Mouse (Mus musculus) large intestine, adult 2 months (tissue): ENCODE results near the gene Nupr1. TPM values are rescaled to one million over a fixed set of nuclear protein-coding genes. Genes with fewer than 3 reads are reported as not detected.

Experiments
- DNase-seq: peaks from one replicate; pipeline ENCODE4 v3.0.0-alpha.2; 2012; ENCODE audit warnings: low read depth, low spot score
- WGBS: fragments of 180-500 bp; shearing (Covaris S2); methylation state at CpG from one replicate; pipeline ENCODE4 v1.1.7; 2018; 5-methylcytosine and 5-hydroxymethylcytosine counted together
- polyA plus RNA-seq: library from polyadenylated mRNA; depleted of rRNA; stranded (reverse); fragments of >200 nt; gene quantifications from 2 replicates; pipeline ENCODE4 v1.2.3, GENCODE M21; 2012; rRNA removed

Nupr1 gene
- polyA plus RNA-seq, result 37.6 and 54.5 TPM in 2 replicates

DNA sequence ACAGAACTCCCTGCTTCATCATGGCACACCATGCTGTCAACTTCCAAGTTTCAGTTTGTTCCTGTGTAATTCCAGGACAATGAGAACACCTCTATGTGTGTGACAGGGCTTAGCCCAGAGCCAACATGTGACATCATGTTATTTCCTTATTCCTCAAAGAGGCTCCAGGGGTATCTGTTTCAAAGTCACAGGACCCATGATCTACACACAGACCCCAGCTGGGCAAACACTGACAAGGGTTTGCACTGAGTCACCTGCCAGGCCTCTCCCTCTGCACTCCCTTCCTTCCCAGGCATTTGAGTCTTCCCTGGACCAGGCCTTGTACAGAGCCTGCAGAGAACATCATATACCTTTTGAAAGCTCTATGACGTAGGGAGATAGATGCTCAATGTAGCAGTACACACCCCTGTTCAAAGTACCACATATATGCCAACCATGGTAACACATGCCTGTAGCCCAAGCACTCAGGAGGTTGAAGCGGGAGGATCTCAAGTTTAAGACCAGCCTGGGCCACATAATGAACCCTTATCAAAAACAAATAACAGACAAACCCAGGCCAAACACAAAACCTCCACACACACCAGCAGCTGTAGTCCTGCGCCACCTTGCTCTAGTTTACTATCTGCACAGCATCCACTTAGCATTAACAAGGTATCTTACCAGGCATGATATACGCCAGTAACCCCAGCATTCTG lies at the start of gene Nupr1:
Nupr1 (minus strand) TSS at position 38 of the 695 bp plus-strand sequence.
- no peak for DNase-seq
- WGBS, result 46% methylated on average over 4 of the region's 4 CpGs

DNA sequence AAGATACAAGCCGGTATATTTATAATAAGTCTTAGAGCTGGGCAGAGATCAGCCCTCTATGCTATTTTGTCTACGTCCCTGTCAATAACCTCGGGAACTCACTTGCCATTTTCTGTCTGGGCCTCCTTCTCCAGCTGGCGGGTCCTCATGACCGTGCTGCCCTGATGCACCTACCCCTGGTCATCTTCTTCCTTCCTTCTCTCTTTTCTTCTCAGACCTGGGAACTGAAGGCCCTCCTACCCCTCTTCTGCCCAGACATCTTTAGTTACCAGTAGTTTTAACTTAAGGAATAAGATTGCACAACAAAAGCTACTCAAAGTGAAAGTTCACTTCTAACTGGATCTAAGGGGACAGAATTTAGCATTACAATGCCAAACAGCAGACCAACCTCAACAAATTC lies 49.0 kb upstream of the Nupr1 start:
- 61% methylated on average over 5 of the region's 5 CpGs for WGBS
- no peak for DNase-seq

DNA sequence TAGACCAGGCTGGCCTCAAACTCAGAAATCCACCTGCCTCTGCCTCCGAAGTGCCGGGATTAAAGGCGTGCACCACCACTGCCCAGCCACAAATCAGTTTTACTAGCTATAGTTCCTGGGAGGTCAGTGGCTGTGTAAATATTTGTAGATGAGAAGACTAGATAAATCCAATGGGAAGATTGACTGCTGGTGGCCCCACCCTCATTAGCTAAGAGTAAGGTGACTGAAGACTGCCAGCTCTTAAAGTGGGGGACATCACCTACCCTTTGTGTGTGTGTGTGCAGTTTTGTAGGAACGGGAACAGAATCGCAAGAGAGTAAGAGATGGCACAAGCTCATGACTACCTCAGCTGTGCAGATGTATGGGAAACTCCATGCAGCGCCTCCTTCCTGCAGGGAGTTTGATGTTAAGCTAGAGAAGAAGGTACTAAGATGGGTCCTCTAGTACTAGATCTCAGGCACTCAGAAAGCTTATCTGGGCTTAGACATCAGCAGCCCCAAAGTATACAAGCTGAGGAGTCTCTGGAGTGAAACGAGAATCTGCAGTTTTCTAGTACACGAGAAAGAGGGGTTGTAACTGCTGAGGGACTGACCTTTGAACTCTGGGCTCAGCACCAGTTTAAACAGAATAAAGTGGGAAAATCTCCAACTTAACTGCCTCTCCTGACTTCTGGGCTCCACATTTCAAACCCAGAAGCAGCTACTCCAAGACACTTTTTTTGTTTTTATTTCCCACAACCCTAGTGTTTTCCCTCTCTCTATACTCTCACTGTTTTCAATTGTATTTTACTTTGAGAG lies 48.1 kb upstream of the Nupr1 start:
- WGBS, result 21% methylated on average over 8 of the region's 8 CpGs
- no peak for DNase-seq

DNA sequence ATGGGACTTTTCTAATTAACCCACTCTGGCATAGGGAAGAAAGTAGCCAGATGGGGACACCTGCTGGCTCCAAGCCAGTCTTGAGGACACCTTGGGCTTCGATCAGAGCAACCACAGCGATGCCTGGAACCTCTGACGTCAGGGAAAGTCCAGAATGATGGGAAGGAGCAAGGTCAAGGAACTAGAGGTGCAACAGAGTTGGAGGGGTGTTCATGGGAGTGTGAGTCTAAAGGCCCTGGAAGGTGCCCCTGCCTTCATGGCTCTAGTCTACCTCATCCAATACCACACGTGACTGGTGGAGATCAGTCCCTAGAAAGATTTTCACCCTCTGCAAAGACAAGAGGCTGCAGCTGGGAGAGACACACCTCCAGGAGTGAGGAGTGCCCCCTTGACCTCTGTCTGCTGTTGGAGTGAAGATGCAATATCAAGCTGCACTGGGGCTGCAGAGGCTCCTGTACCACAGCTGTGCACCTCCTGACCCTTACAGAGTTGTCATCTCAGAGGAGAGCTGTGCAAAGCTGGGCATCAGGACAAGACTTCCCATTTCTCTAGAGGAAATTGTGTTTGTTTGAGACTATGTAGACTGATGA lies 46.1 kb upstream of the Nupr1 start:
- DNase-seq, result no peak
- 24% methylated on average over 4 of the region's 4 CpGs for WGBS

DNA sequence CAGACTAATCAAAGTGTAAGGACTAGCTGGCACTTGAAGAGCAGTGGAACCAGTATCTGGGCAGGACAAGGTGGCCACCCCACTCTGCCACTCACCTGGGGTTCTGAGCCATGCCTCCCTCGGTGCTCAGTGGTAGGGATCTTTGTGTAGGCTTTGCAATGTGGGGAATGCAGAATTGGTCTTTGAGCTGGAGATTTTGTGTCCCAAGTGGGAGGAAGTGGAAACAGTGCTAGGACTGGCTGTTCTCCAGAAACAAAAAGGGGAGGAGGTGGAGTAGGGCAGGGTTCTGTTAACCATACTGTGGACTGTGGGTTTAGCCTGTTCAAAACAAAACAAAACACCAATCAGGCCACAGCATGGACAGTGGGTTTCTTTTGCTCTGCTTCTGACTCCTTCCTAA lies 45.5 kb upstream of the Nupr1 start, which contains the start of gene Sult1a1:
Sult1a1 (minus strand) TSS at position 226 of the 400 bp plus-strand sequence.
- DNase-seq, result no peak
- 10% methylated on average over 1 of the region's 1 CpGs for WGBS

DNA sequence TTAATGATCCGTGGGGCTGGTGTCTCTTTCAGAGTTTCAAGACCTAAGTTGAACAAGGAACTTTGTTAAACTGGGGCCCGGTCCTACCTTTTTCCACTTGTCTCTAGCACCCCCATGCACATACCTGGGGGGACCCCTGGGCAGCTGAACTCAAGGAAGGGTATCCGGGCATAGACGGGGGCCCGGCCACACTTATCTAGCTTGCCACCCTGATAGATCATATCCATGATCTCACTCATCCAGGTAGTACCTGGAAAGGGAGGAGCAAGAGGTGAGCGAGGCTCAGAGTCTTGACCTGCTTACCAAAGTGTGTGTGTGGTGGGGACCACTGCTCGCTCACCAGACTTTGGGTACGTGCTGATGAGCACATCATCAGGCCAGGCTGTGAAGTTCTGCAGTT lies 44.4 kb upstream of the Nupr1 start:
- 66% methylated on average over 8 of the region's 8 CpGs for WGBS
- DNase-seq, result no peak

DNA sequence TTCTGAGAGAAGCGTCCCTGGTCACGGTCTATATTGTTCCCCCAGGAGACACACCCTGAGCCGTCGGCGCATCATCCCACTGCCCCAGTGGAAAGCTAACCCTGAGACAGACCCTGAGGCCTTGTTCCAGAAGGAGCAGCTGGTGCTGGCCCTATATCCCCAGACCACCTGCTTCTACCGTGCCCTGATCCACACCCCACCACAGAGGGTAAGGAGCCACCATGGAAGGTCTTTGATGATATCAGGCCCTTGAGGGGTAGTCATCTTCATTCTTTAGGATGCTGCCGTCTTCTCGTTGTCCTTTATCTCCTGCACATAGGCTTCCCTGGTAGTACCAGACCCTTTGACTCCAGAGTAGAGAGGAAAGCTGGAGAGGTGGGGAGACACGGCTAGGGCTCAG lies 41.5 kb upstream of the Nupr1 start:
- WGBS, result 72% methylated on average over 9 of the region's 9 CpGs
- no peak for DNase-seq

DNA sequence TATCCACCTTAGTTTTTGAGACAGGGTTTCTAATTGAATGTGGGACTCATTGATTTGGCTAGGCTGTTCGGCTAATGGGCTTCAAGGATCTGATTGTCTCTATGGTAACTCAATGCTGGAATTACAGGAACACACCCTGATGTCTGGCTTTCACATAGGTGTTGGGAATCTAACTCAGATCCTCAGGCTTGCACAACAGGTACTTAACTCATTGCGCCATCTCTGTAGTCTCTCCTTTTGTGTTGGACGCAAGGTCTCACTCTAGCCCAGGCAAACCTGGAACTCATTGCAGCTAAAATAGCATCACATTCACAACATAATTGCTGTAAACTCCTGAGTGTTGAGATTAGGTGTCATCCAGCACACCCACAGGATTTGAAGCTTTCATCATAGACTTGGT lies 39.5 kb upstream of the Nupr1 start:
- 78% methylated on average over 3 of the region's 3 CpGs for WGBS
- DNase-seq, result no peak

DNA sequence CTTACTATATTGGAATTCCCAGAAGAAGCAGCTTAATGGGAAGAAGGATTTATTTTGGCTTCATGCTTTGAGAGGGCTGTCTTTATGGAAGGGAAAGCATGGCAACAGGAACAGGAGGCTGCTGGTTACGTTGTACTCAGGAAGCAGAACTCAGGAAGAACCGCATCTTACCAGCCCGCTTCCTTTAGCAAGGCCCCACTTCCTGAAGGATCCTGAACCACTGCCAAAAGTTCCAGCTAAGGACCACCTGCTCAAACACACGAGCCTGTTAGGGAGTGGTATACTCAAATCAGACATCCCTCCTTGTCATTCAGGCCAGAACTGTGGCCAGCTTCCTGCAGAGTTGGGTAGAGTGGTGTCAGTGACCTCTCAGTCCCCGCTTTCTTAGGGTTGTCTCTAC lies 37.8 kb upstream of the Nupr1 start:
- DNase-seq, result no peak
- 41% methylated on average over 5 of the region's 5 CpGs for WGBS

DNA sequence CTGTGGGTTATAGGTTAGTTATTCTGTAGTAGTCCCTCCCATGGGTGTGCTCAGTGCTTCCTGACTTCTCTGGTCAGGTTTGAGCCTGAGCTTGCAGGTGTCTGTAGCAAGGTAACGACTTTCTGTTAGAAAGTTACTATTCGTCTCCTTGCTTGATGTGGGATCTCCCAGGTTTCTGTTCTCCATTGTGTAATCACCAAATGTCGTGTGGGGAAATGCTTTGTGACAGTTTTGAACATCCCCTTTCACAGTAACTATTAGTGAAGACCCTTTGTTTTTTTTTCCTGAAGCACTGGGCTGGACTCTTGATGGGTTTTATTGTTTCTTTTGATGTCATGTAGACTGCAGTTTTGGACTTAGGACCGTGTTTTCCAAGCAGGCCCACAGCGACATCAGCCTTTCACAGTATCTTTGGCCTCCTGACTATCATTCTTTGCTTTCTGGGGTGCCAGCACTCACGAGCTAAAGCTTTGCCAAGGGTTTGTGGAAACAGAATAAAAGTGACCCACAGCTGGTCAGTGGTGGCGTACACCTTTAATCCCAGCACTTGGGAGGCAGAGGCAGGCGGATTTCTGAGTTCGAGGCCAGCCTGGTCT lies 36.9 kb upstream of the Nupr1 start:
- 33% methylated on average over 9 of the region's 9 CpGs for WGBS
- DNase-seq, result no peak

DNA sequence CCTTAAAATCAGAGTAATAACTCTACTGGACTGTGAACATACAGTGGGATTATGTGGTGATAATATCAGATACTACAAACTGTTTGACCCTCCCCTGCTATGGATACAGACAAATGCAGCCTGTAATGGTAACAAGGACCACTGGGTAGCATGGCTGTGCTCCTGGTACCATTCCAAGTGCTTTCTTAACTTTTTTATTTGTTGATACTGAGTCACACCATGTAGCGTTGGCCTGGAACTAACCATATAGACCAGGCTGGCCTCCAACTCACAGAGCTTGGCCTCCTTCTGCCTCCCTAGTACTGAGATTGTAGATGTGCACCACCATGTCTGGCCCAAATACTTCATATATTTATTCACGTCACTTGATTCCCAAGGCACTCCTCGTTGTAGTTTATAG lies 34.6 kb upstream of the Nupr1 start:
- WGBS, result 25% methylated on average over 3 of the region's 3 CpGs
- no peak for DNase-seq

DNA sequence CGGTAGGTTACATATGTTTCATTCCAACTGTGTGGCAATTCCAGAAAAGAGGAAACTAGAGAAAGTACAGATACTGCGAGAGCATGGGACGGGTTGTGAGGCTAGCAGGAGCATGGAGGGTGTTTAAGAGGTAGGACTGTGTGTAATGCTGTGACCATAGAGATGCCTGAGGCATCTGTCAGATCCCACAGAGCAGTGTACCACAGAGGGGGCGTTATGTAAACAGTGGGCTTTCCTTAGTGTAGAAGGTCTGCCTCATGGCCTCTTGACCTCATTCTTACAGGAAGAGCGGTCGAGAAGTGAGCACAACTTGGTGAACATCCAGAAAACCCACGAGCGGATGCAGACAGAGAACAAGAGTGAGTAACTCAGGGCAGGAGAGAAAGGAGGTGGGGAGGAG lies 33.0 kb upstream of the Nupr1 start:
- 36% methylated on average over 8 of the region's 8 CpGs for WGBS
- DNase-seq, result no peak

DNA sequence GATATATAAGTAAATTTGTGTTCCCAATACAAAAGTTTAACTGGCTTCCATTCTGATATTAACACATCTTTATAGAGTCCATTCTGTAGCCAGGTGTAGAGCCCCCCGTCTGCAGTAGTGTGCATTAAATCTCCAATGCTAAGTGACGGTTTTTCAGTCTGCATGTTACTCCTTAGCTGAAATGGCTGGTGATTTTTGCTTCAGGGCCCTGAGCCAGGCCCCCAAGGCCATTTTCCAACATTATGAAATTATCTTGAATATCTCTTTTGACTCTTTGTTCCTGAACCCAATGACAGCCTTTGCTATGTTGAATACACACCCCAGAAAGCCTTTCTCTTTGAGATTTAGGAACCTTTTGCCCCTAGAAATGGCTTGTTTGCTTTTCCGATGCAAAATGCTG lies 29.1 kb upstream of the Nupr1 start:
- 90% methylated on average over 3 of the region's 3 CpGs for WGBS
- no peak for DNase-seq

DNA sequence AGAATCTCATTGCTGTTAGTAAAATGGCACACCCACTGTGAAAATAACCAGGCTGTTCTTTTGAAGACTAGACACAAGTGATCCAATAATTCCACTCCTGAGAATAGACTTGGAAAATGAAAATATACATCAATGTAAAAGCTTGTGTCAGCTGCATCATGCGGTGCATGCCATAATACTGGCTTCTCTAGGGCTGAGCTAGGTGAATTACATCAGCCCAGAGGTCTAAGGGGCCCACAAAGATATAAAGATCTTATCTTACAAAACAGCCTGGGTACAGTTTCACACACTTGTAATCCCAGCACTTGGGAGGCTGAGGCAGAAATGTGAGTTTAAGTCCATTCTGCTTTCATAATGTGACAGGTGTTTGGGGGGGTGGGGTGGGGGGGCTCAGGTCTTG lies 26.9 kb upstream of the Nupr1 start:
- DNase-seq, result no peak
- WGBS, result 30% methylated on average over 1 of the region's 1 CpGs

DNA sequence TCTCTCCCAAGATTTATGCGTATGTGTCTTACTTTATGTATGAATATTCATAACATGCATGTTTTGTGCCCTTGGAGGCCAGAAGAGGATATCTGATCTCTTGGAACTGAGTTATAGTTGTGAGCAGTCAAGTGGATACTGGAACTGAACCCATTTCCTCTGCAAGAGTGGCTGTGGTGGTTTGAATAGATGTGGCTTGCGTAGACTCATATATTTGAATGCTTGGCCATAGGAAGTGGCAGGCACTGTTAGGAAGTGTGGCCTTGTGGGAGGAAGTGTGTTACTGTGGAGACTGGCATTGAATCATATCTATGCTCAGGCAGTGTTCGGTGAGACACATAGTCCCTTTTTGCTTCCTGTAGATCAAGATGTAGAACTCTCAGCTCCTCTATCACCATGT lies 25.0 kb upstream of the Nupr1 start:
- no peak for DNase-seq
- 90% methylated on average over 3 of the region's 3 CpGs for WGBS

DNA sequence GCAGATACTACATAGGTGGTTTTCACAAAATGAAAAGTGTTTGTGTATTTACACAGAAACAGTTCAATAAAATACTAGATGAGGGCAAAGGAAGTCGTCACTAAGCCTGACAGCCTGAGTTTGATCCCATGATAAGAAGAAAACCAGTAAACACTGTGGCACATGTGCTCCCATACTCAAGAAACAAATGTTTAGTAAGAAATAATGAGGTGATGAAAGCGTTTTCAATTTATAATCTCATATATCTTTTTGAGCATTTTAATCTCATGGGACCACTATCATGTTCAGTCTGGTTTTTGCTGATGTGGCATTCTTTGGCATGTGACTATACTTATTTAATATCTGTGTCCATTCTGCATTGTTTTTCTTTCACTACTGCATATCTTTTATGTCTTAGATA lies 23.3 kb upstream of the Nupr1 start:
- WGBS, result 62% methylated on average over 2 of the region's 2 CpGs
- no peak for DNase-seq

DNA sequence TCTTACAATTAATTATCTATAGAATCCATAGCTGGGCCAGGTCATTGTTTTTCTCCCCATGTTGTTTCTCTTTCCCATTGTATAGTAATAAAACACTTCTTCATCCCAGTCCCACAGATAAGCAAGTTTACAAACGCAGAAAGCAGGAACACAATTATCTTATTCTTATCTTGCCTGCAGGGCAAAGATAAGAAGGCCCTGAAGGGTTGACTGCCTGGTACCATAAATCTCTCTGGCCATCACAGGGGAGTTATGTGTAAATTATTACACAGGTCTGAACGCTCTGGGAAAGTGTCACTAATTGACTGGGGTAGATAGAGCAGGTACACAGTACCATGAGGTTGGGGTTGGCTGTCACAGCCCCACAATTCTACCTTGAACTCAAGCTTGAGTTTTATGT lies 20.2 kb upstream of the Nupr1 start:
- WGBS, result 35% methylated on average over 2 of the region's 2 CpGs
- no peak for DNase-seq

DNA sequence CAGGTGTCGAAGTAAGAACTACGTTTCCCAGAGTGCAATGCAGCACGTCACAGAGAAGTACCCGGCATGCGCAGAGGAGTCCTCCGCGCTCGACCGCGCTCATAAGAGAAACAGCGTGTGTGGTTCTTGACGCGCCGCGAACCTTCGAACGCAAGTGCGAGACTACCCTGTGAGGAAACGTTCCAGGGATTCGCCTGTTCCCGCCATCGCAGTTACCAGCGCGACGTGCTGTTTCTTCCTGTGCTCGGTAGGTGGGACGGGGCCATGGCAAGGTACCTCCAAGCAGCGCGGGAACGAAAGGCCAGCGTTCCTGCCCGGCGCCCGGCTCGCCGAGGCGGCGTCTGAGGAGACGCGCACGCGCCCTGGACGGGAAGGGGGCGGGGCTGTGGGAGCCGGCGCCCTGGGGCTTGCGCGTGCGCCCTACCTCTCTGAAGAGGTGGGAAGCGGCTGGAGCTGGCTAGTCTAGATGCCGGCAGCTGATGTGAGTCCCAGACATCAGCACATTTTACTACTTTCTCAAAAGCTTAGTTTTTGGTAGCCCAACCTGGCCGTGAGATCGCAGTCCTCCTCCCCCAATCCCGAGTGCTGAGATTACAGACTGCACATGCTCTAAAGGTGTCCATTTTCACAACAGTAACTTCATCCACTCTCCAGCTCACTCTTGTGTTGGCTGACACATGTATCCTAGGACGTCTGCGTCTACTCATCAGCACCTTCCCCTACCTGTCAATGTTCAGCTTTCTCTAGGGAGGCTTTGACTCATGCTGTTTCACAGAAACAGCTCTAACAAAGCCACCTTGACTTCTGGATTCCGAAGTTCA lies 18.8 kb upstream of the Nupr1 start, which contains the start of gene Sgf29:
Sgf29 (plus strand) TSS at position 79 of the 821 bp plus-strand sequence.
- WGBS, result 1% methylated on average over 57 of the region's 57 CpGs
- no peak for DNase-seq

DNA sequence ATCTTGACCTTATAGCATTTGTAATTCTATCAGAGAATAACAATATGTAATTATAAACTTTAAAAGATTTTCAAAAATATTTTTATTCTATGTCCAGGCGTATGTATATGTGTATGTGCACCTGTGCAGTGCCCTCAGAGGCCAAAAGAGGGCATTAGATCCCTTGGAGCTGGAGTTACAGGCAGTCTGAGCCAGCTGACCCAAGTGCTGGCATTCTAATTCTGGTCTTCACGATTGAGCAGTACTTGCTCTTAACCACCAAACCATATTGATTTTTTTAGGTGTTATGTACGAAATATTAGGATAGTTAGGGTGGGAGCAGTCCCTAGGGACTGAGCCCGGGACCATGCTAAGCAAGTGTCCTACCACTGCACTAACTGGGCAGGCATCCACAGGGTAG lies 17.8 kb upstream of the Nupr1 start:
- no peak for DNase-seq
- 77% methylated on average over 4 of the region's 4 CpGs for WGBS

DNA sequence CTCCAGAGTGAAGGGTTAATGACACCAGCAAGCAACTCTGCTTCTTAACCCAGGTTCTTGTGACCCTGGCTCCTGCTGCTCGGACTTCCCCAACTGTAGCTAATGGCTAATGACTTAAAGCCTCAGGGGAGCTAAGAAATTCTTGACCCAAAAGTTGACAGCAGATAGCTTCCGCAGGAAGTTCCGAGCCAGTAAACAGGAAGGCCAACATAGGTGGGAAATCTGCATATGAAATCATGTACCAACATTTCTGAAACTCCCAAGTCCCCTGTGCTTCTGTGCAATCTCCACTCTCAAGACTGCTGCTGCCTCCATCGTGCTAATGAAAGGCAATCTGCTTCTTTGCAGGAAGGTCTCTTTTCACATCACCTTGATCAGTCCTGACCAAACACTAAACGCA lies 15.0 kb upstream of the Nupr1 start:
- no peak for DNase-seq
- 54% methylated on average over 5 of the region's 5 CpGs for WGBS
